Mouse (Mus musculus): ENCODE measurements around the gene Glul. TPM values are rescaled to one million over a fixed set of nuclear protein-coding genes. Genes with fewer than 3 reads are reported as not detected.

The Glul gene
- total and polyA plus RNA-seq, 3 experiments: 22.6 to 49.1 (median 45.2) TPM

- in situ Hi-C loops (cut with MboI; ENCODE audit: low pct_ligation_motif_present, low pct_unique_long_range_greater_than_20kb, low sequenced_read_pairs): no loop called here
- H3K4me3 ChIP-seq (replicated peaks in 1 of 3; ENCODE audit: low read depth in 2 of 3, low read length in 2 of 3, poor library complexity in 1 of 3): no peak overlapping the region
Measured at GRCm38 (mm10) chr1:153921642-153922041, 21.9 kb downstream of the Glul start.

GRCm38 (mm10) chr1:153922571-153923021 lies 22.9 kb downstream of the Glul start:
- Histone ChIP-seq H3K9me3 (replicated peaks; ENCODE audit: low read length) (no peaks in the 10 kb centered on the region), H3K79me2 (replicated peaks; ENCODE audit: control insufficient read depth, extremely low read depth, insufficient read depth, poor library complexity, severe bottlenecking) (no peaks in the 10 kb centered on the region), H3K27me3 (replicated peaks) (no peaks in the 10 kb centered on the region), H3K9ac (ENCODE audit: insufficient read depth, low read depth) (no peak overlapping the region), H3K4me2 (ENCODE audit: insufficient read depth, low read depth, poor library complexity, severe bottlenecking) (no peak overlapping the region), H3K27ac (ENCODE audit: insufficient read depth, low read depth) (no peak overlapping the region), H3K4me1 (ENCODE audit: control insufficient read depth in 1 of 2, insufficient read depth in 2 of 2) (peaks cover 0 to 6% of the 10 kb centered on the region in 2 experiments; a peak in 1 of 4 replicates), H3K36me3 (replicated peaks in 1 of 2; ENCODE audit: control insufficient read depth in 1 of 2, insufficient read depth in 1 of 2, low read length in 1 of 2) (no peaks in the 10 kb centered on the region), H3K4me3 (replicated peaks in 1 of 3; ENCODE audit: low read depth in 2 of 3, low read length in 2 of 3, poor library complexity in 1 of 3) (no peak overlapping the region)
- dilution Hi-C loops (cut with MboI; ENCODE audit: extremely low pct_ligation_motif_present, extremely low pct_unique_long_range_greater_than_20kb, low sequenced_read_pairs): no loop called here
- no peak for DNase-seq (ENCODE audit: extremely low read depth)
- no peak for TF ChIP-seq SIN3A (IDR thresholded peaks at IDR 0.05; ENCODE audit: low read length)
- no peak for TF ChIP-seq JUN (IDR thresholded peaks at IDR 0.05; ENCODE audit: insufficient read depth, low read depth, low read length)
- no peak for TF ChIP-seq PAX5 (IDR thresholded peaks at IDR 0.05; ENCODE audit: low read length)
- no peak for TF ChIP-seq MAZ (IDR thresholded peaks at IDR 0.05; ENCODE audit: low read depth, low read length)
- TF ChIP-seq ZNF384 (IDR thresholded peaks at IDR 0.05; ENCODE audit: low read depth, low read length): no peak
- TF ChIP-seq NRF1 (IDR thresholded peaks at IDR 0.05; ENCODE audit: low read depth, low read length): no peak
- TF ChIP-seq MXI1 (IDR thresholded peaks at IDR 0.05; ENCODE audit: low read depth, low read length): no peak
- in situ Hi-C loops (cut with MboI; ENCODE audit: low pct_ligation_motif_present, low pct_unique_long_range_greater_than_20kb, low sequenced_read_pairs): no loop called here

More at GRCm38 (mm10) chr1:153921642-153922041, 21.9 kb downstream of the Glul start:
- TF ChIP-seq MXI1 (IDR thresholded peaks at IDR 0.05; ENCODE audit: low read depth, low read length) (no peak), JUND (conservative IDR thresholded peaks at IDR 0.05; ENCODE audit: low read depth, low read length) (no peak), MYC (IDR thresholded peaks at IDR 0.05; ENCODE audit: low read depth, low read length) (no peak), NRF1 (IDR thresholded peaks at IDR 0.05; ENCODE audit: low read depth, low read length) (no peak), RAD21 (IDR thresholded peaks at IDR 0.05; ENCODE audit: low read depth, low read length) (no peak), BHLHE40 (IDR thresholded peaks at IDR 0.05; ENCODE audit: low read depth, low read length) (no peak), USF1 (IDR thresholded peaks at IDR 0.05; ENCODE audit: low read depth, low read length) (no peak), ETS1 (conservative IDR thresholded peaks at IDR 0.05; ENCODE audit: low read depth, low read length) (no peak)
- H3K79me2 ChIP-seq (replicated peaks; ENCODE audit: control insufficient read depth, extremely low read depth, insufficient read depth, poor library complexity, severe bottlenecking): no peaks in the 10 kb centered on the region
- no peak for DNase-seq (ENCODE audit: extremely low read depth)
- H3K27ac ChIP-seq (ENCODE audit: insufficient read depth, low read depth): no peak overlapping the region
- peaks cover 0 to 6% of the 10 kb centered on the region in 2 experiments; a peak in 1 of 4 replicates for H3K4me1 ChIP-seq (ENCODE audit: control insufficient read depth in 1 of 2, insufficient read depth in 2 of 2)
- no peak overlapping the region for H3K9ac ChIP-seq (ENCODE audit: insufficient read depth, low read depth)
- no peaks in the 10 kb centered on the region for H3K36me3 ChIP-seq (replicated peaks in 1 of 2; ENCODE audit: control insufficient read depth in 1 of 2, insufficient read depth in 1 of 2, low read length in 1 of 2)
- H3K9me3 ChIP-seq (replicated peaks; ENCODE audit: low read length): no peaks in the 10 kb centered on the region
- H3K4me2 ChIP-seq (ENCODE audit: insufficient read depth, low read depth, poor library complexity, severe bottlenecking): no peak overlapping the region
- dilution Hi-C loops (cut with MboI; ENCODE audit: extremely low pct_ligation_motif_present, extremely low pct_unique_long_range_greater_than_20kb, low sequenced_read_pairs): no loop called here
- H3K27me3 ChIP-seq (replicated peaks): no peaks in the 10 kb centered on the region
